Mouse (Mus musculus): ENCODE data around the gene Oas1g. TPM values are rescaled to one million over a fixed set of nuclear protein-coding genes. Genes with fewer than 3 reads are reported as not detected.
A peak's percentile ranks its signal among the peaks of the same experiment; 100 is the strongest.

Gene Oas1g
- polyA plus RNA-seq, 1 experiment, result 30.1 TPM

DNA sequence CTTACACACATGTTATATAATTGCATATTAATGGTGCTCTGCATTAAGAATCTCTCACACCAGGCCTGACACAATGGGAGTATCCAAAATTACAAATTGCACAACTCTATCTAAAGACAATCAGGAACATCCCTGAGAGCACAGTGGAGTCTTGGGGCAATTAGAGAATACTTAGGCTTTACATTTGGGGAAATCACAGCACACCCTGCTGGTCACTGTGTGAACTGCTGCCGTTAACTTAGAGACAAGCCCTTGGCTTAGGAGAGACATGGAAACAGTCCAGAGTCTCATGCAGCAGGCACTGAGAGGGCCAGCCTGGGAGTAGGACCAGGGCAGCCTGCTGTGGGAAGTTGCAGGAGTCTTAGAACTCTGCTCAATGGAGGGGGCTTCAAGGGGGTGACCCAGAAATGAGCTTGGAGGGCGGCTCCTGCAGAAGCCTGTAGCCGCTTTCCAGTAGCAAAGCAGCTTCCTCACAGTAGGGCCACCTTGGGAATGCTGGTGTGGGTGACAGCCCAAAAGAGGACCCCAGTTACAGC lies 37.7 kb downstream of the Oas1g start:
- Histone ChIP-seq H3K27me3 (ENCODE audit: control insufficient read depth, insufficient read depth, low read length) (no peaks in the 10 kb centered on the region), H3K4me1 (ENCODE audit: control insufficient read depth, insufficient read depth, insufficient read length, low read length) (peaks cover 5% of the 10 kb centered on the region; the same call in 1 of the 2 replicates), H3K36me3 (ENCODE audit: control insufficient read depth, insufficient read depth, low read length) (no peaks in the 10 kb centered on the region), H3K4me3 (ENCODE audit: low read depth, low read length) (no peak overlapping the region), H3K27ac (ENCODE audit: insufficient read depth, low read depth, low read length) (no peak overlapping the region)
- TF ChIP-seq CTCF (IDR thresholded peaks at IDR 0.05; ENCODE audit: extremely low read depth, insufficient read length, insufficient replicate concordance, low read depth, low read length), result peak; percentile 33; the same call in 1 of the 2 replicates
- no peak for TF ChIP-seq POLR2A (IDR thresholded peaks at IDR 0.05; ENCODE audit: low read depth, low read length)
- WGBS, result 66% methylated on average over 3 of the region's 3 CpGs

DNA sequence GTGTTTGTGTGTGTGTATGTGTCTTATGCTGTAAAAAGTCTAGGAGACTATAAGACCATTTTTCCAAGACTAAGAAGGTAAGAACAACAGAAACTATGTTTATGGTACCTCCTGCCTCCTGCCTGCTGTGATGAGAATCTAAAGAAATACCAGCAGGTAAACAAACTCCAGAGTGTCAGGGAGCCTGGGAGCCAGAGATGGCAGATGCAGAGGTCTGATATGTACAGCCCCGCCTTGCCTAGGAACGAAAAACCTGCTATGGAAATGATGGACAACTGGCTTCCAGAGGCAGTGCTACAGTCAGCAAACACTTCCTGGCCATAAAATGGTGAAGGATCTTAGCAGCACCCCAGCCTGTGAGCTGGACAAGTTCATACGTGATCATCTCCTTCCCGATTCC lies 40.3 kb downstream of the Oas1g start, which contains the start of gene Oas1f:
Oas1f (plus strand) TSS at position 301 of the 400 bp plus-strand sequence.
- TF ChIP-seq CTCF (IDR thresholded peaks at IDR 0.05; ENCODE audit: extremely low read depth, insufficient read length, insufficient replicate concordance, low read depth, low read length) (no peak), POLR2A (IDR thresholded peaks at IDR 0.05; ENCODE audit: low read depth, low read length) (no peak)
- no peaks in the 10 kb centered on the region for H3K36me3 ChIP-seq (ENCODE audit: control insufficient read depth, insufficient read depth, low read length)
- H3K4me3 ChIP-seq (ENCODE audit: low read depth, low read length), result no peak within 1 kb of the TSS
- peaks cover 5% of the 10 kb centered on the region; the same call in 1 of the 2 replicates for H3K4me1 ChIP-seq (ENCODE audit: control insufficient read depth, insufficient read depth, insufficient read length, low read length)
- H3K27ac ChIP-seq (ENCODE audit: insufficient read depth, low read depth, low read length), result no peak within 1 kb of the TSS
- no peaks in the 10 kb centered on the region for H3K27me3 ChIP-seq (ENCODE audit: control insufficient read depth, insufficient read depth, low read length)
- 13% methylated on average over 4 of the region's 4 CpGs for WGBS

DNA sequence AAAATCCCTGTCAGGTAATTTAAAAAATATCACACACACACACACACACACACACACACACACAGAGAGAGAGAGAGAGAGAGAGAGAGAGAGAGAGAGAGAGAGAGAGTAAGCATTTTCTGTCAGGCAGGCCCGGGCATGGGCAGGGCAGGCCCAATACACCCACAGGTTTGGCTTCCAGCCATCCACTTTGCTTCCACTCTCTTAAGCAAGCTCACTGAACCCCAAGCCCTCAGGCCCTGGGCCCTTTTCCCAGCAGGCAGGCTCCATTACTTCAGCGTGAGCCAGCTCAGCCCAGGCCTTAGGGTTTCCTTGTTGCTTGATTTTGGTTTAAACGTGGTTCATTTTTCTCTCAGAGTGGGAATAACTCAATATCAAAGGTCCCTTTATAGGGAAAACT lies 42.7 kb downstream of the Oas1g start:
- TF ChIP-seq POLR2A (IDR thresholded peaks at IDR 0.05; ENCODE audit: low read depth, low read length) (no peak), CTCF (IDR thresholded peaks at IDR 0.05; ENCODE audit: extremely low read depth, insufficient read length, insufficient replicate concordance, low read depth, low read length) (no peak)
- H3K4me3 ChIP-seq (ENCODE audit: low read depth, low read length), result no peak overlapping the region
- H3K4me1 ChIP-seq (ENCODE audit: control insufficient read depth, insufficient read depth, insufficient read length, low read length), result peaks cover 5% of the 10 kb centered on the region; the same call in 1 of the 2 replicates
- H3K27ac ChIP-seq (ENCODE audit: insufficient read depth, low read depth, low read length), result no peak overlapping the region
- WGBS, result 15% methylated on average over 3 of the region's 3 CpGs
- H3K36me3 ChIP-seq (ENCODE audit: control insufficient read depth, insufficient read depth, low read length), result no peaks in the 10 kb centered on the region
- no peaks in the 10 kb centered on the region for H3K27me3 ChIP-seq (ENCODE audit: control insufficient read depth, insufficient read depth, low read length)

GRCm38 (mm10) chr5:120836731-120837585 lies 50.5 kb downstream of the Oas1g start:
- Histone ChIP-seq H3K4me3 (ENCODE audit: low read depth, low read length) (no peak overlapping the region), H3K4me1 (ENCODE audit: control insufficient read depth, insufficient read depth, insufficient read length, low read length) (no peaks in the 10 kb centered on the region), H3K36me3 (ENCODE audit: control insufficient read depth, insufficient read depth, low read length) (no peaks in the 10 kb centered on the region), H3K27me3 (ENCODE audit: control insufficient read depth, insufficient read depth, low read length) (peaks cover 6% of the 10 kb centered on the region; the same call in 1 of the 2 replicates), H3K27ac (ENCODE audit: insufficient read depth, low read depth, low read length) (no peak overlapping the region)
- 17% methylated on average over 8 of the region's 8 CpGs for WGBS
- TF ChIP-seq POLR2A (IDR thresholded peaks at IDR 0.05; ENCODE audit: low read depth, low read length) (no peak), CTCF (IDR thresholded peaks at IDR 0.05; ENCODE audit: extremely low read depth, insufficient read length, insufficient replicate concordance, low read depth, low read length) (peak; percentile 61; the same call in 1 of the 2 replicates)

GRCm38 (mm10) chr5:120833335-120834280 lies 53.8 kb downstream of the Oas1g start:
- Histone ChIP-seq H3K4me1 (ENCODE audit: control insufficient read depth, insufficient read depth, insufficient read length, low read length) (no peaks in the 10 kb centered on the region), H3K27me3 (ENCODE audit: control insufficient read depth, insufficient read depth, low read length) (peaks cover 6% of the 10 kb centered on the region; the same call in 1 of the 2 replicates), H3K36me3 (ENCODE audit: control insufficient read depth, insufficient read depth, low read length) (no peaks in the 10 kb centered on the region), H3K27ac (ENCODE audit: insufficient read depth, low read depth, low read length) (no peak overlapping the region), H3K4me3 (ENCODE audit: low read depth, low read length) (no peak overlapping the region)
- 13% methylated on average over 17 of the region's 17 CpGs for WGBS
- no peak for TF ChIP-seq CTCF (IDR thresholded peaks at IDR 0.05; ENCODE audit: extremely low read depth, insufficient read length, insufficient replicate concordance, low read depth, low read length)
- no peak for TF ChIP-seq POLR2A (IDR thresholded peaks at IDR 0.05; ENCODE audit: low read depth, low read length)

DNA sequence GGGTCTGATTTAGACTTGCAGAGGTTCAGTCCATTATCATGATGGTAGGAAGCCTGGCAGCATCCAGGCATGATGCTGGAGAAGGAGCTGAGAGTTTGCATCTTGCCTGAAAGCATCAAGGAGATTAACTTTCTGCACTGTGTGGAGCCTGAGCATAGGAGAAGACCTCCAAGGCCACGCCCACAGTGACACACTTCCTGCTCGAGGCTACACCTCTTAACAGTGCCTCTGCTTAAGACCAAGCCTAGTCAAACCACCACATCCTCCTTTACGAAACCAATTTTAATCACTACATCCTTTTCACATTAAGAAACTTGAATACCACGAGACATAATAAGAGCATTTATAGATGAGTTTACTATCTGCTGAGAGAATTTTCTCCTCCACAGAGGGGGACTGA lies 56.4 kb downstream of the Oas1g start:
- peaks cover 6% of the 10 kb centered on the region; the same call in 1 of the 2 replicates for H3K27me3 ChIP-seq (ENCODE audit: control insufficient read depth, insufficient read depth, low read length)
- no peak overlapping the region for H3K27ac ChIP-seq (ENCODE audit: insufficient read depth, low read depth, low read length)
- WGBS, result 71% methylated on average over 4 of the region's 4 CpGs
- no peak overlapping the region for H3K4me3 ChIP-seq (ENCODE audit: low read depth, low read length)
- H3K36me3 ChIP-seq (ENCODE audit: control insufficient read depth, insufficient read depth, low read length), result no peaks in the 10 kb centered on the region
- no peak for TF ChIP-seq POLR2A (IDR thresholded peaks at IDR 0.05; ENCODE audit: low read depth, low read length)
- no peak for TF ChIP-seq CTCF (IDR thresholded peaks at IDR 0.05; ENCODE audit: extremely low read depth, insufficient read length, insufficient replicate concordance, low read depth, low read length)
- no peaks in the 10 kb centered on the region for H3K4me1 ChIP-seq (ENCODE audit: control insufficient read depth, insufficient read depth, insufficient read length, low read length)

Other genes starting within 250 kb of the Oas1g start
- gene Rasal1, start 238.8 kb downstream of the Oas1g start, polyA plus RNA-seq (2012; rRNA removed), result 1.7 and 2.6 TPM in 2 replicates
- gene Dtx1, start 175.7 kb downstream of the Oas1g start, polyA plus RNA-seq (2012; rRNA removed), result 18.1 and 31.1 TPM in 2 replicates
- 2.9 and 7.4 TPM in 2 replicates for gene Oas2, start 137.8 kb downstream of the Oas1g start, polyA plus RNA-seq (2012; rRNA removed)
- gene Oas3, start 110.0 kb downstream of the Oas1g start, polyA plus RNA-seq (2012; rRNA removed), result 9.6 and 94.5 TPM in 2 replicates
- 0.09 and 3.6 TPM in 2 replicates for gene Oas1e, start 92.1 kb downstream of the Oas1g start, polyA plus RNA-seq (2012; rRNA removed)
- 1.2 and 1.4 TPM in 2 replicates for gene Oas1c, start 75.1 kb downstream of the Oas1g start, polyA plus RNA-seq (2012; rRNA removed)
- 0.19 TPM in 1 of 2 replicates, not detected in the other for gene Oas1f, start 40.2 kb downstream of the Oas1g start, polyA plus RNA-seq (2012; rRNA removed)
- gene Oas1h, start 26.2 kb downstream of the Oas1g start, polyA plus RNA-seq (2012; rRNA removed), result not detected in 2 replicates
- gene Oas1a, start 19.9 kb upstream of the Oas1g start, polyA plus RNA-seq (2012; rRNA removed), result 11.5 and 55.5 TPM in 2 replicates
- 0.13 and 0.18 TPM in 2 replicates for gene Oas1d, start 26.9 kb upstream of the Oas1g start, polyA plus RNA-seq (2012; rRNA removed)
- gene Rph3a, start 122.5 kb upstream of the Oas1g start, polyA plus RNA-seq (2012; rRNA removed), result 0.25 and 0.35 TPM in 2 replicates

Data from small intestine, adult 2 months (tissue).